Mouse (Mus musculus): ENCODE data around the gene Loxl1. TPM values are rescaled to one million over a fixed set of nuclear protein-coding genes. Genes with fewer than 3 reads are reported as not detected.

The Loxl1 gene
- polyA plus RNA-seq (2012; ENCODE audit: insufficient read depth, insufficient read length, low replicate concordance, missing spikeins): not detected in 2 replicates

DNA sequence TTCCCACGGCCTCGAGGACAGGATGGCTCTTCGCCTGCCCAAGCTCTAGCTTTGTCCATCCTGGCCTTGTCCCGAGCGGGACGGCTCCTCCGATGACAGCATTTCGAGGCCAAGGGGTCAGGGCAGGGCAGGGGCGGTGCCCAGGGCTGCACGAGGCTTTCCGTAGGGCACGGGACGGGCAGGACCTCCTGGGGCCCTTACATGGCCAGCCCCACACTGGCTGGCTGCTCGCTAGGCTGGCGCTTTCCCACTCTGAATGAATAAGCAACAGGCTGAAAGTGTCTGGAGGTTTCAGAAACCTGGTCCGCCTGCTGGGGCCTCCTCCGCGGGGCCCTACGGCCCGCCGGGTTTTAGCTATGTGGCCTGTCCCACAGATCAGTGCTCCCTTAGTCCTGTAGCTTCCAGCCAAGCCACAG lies at the start of gene Loxl1:
Loxl1 (minus strand) TSS at position 243 of the 416 bp plus-strand sequence.
- Histone ChIP-seq H3K27ac (ENCODE audit: insufficient read depth, low read depth, low read length) (no peak within 1 kb of the TSS), H3K4me1 (ENCODE audit: control insufficient read depth, insufficient read depth, low read length) (peaks cover 38% of the 10 kb centered on the region)
- WGBS: 15% methylated on average over 21 of the region's 21 CpGs

DNA sequence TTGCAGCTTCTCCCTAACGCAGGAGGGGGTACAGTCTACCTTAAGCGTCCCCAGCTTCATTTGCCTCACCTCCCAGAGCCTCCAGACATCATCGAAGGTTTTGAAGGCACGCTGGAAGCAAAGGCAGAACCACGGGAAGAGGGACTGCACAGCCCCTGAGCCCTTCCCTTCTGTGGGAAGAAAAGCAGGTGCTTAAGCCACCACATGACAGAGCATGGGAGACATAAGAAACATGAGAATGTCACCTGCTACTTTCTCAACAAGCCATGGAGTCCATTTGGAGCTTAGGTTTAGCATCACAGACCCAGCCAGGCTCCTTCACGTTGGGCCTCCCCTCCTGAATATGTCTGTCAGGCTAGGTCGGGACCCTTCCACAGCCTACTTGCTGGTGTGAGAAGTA lies 49.0 kb upstream of the Loxl1 start:
- TF ChIP-seq POLR2A (IDR thresholded peaks at IDR 0.05; ENCODE audit: insufficient read depth, low read depth, low read length): no peak
- no peak for TF ChIP-seq CTCF (IDR thresholded peaks at IDR 0.05; ENCODE audit: insufficient read depth, low read depth, low read length)
- H3K4me1 ChIP-seq (ENCODE audit: control insufficient read depth, insufficient read depth, low read length): peaks cover 8% of the 10 kb centered on the region; the same call in 1 of the 2 replicates
- WGBS: 88% methylated on average over 7 of the region's 7 CpGs
- no peak overlapping the region for H3K4me3 ChIP-seq (ENCODE audit: insufficient read depth, low read depth, low read length)
- no peak overlapping the region for H3K27ac ChIP-seq (ENCODE audit: insufficient read depth, low read depth, low read length)

More for the DNA sequence above, at the start of gene Loxl1:
- no peak for TF ChIP-seq POLR2A (IDR thresholded peaks at IDR 0.05; ENCODE audit: insufficient read depth, low read depth, low read length)
- TF ChIP-seq CTCF (IDR thresholded peaks at IDR 0.05; ENCODE audit: insufficient read depth, low read depth, low read length): no peak
- H3K4me3 ChIP-seq (ENCODE audit: insufficient read depth, low read depth, low read length): peak within 1 kb of the TSS; percentile 36

GRCm38 (mm10) chr9:58361373-58361772 lies 48.4 kb upstream of the Loxl1 start:
- H3K4me1 ChIP-seq (ENCODE audit: control insufficient read depth, insufficient read depth, low read length): peaks cover 8% of the 10 kb centered on the region; the same call in 1 of the 2 replicates
- no peak overlapping the region for H3K27ac ChIP-seq (ENCODE audit: insufficient read depth, low read depth, low read length)
- 90% methylated on average over 1 of the region's 1 CpGs for WGBS
- no peak for TF ChIP-seq CTCF (IDR thresholded peaks at IDR 0.05; ENCODE audit: insufficient read depth, low read depth, low read length)
- no peak for TF ChIP-seq POLR2A (IDR thresholded peaks at IDR 0.05; ENCODE audit: insufficient read depth, low read depth, low read length)
- H3K4me3 ChIP-seq (ENCODE audit: insufficient read depth, low read depth, low read length): no peak overlapping the region

DNA sequence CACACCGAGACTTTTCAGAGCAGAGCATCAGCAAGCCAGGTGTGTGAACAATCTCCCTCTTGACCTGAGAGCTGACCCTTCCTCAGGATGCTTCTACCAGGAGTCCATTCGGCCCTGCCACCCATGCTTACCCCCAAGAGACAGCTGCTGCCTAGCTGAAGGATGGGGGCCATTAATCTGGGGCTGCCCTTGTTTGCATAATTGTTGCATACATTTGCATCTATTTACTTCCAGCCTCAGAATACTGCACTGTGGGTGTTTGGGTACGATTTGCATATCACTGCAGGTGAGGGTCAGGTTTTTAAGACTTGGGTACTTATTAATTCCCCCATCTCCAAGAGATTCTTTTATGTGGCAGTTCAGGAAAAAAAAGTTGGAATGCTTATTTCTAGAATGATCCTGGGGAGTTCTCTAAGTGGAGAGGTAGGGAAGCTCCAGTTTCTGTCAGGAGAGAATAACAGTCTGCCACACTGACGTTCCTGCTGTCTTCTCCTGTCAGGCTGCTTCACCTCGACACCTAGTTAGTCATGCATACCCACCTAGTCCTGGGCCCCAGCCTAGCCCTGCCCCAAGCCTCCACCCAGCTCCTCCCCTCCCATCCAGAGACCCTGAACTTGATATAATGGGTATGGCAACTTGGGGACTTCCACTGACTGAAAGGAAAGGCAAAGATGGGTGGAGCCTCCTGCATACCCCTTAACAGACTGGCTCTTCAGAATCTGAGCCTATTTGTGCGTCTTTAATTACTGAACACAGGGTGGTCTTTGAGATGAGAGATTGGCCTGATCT lies 42.5 kb upstream of the Loxl1 start:
- WGBS: 53% methylated on average over 6 of the region's 6 CpGs
- Histone ChIP-seq H3K27ac (ENCODE audit: insufficient read depth, low read depth, low read length) (no peak overlapping the region), H3K4me3 (ENCODE audit: insufficient read depth, low read depth, low read length) (no peak overlapping the region), H3K4me1 (ENCODE audit: control insufficient read depth, insufficient read depth, low read length) (no peaks in the 10 kb centered on the region)
- TF ChIP-seq CTCF (IDR thresholded peaks at IDR 0.05; ENCODE audit: insufficient read depth, low read depth, low read length): no peak
- no peak for TF ChIP-seq POLR2A (IDR thresholded peaks at IDR 0.05; ENCODE audit: insufficient read depth, low read depth, low read length)

- Histone ChIP-seq H3K27ac (ENCODE audit: insufficient read depth, low read depth, low read length) (no peak overlapping the region), H3K4me1 (ENCODE audit: control insufficient read depth, insufficient read depth, low read length) (no peaks in the 10 kb centered on the region), H3K4me3 (ENCODE audit: insufficient read depth, low read depth, low read length) (no peak overlapping the region)
- TF ChIP-seq CTCF (IDR thresholded peaks at IDR 0.05; ENCODE audit: insufficient read depth, low read depth, low read length) (no peak), POLR2A (IDR thresholded peaks at IDR 0.05; ENCODE audit: insufficient read depth, low read depth, low read length) (no peak)
- WGBS: 75% methylated on average over 6 of the region's 6 CpGs
Observed at GRCm38 (mm10) chr9:58354701-58355100, 41.7 kb upstream of the Loxl1 start.

DNA sequence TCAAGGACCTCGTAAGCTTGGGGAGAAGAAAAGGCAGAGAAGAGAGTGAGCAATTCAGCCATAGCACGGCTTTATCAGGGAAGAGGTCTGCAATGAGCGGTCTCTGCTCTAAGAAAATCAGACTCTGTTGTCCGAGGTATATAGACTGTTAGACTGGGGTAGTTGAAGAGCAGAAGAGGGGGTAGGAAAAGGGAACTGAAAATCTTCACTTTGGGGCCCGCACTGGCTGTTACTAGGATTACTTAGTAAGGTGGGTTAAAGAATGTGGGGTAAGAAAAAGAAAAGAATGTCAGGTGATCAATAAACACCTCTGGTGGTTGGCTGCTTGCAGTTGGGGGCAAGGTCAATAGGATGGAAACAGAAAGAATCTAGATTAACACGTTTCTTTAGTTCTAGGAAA lies 40.2 kb upstream of the Loxl1 start:
- TF ChIP-seq POLR2A (IDR thresholded peaks at IDR 0.05; ENCODE audit: insufficient read depth, low read depth, low read length): no peak
- no peak for TF ChIP-seq CTCF (IDR thresholded peaks at IDR 0.05; ENCODE audit: insufficient read depth, low read depth, low read length)
- Histone ChIP-seq H3K4me1 (ENCODE audit: control insufficient read depth, insufficient read depth, low read length) (no peaks in the 10 kb centered on the region), H3K4me3 (ENCODE audit: insufficient read depth, low read depth, low read length) (no peak overlapping the region), H3K27ac (ENCODE audit: insufficient read depth, low read depth, low read length) (no peak overlapping the region)
- WGBS: 90% methylated on average over 6 of the region's 6 CpGs

DNA sequence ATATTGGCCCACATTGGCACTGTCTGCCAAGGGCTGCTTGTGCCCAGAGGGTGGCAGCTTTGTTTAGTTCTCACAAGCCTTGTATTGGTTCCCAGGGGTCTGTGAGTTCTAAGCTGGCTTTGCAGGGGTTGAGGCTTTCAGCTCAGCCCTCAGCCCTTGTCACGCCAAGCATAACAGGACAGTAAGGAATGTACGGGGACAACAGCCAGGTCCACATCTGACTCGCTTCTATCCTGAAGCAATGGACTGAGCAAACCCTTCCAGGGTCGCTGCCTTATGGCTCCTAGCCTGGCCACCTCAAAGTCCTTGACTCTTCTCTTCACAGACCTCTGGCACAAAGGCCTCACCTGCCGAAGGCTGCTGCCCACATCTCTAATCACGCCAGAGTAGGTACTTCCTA lies 34.8 kb upstream of the Loxl1 start:
- Histone ChIP-seq H3K27ac (ENCODE audit: insufficient read depth, low read depth, low read length) (no peak overlapping the region), H3K4me1 (ENCODE audit: control insufficient read depth, insufficient read depth, low read length) (peaks cover 6% of the 10 kb centered on the region), H3K4me3 (ENCODE audit: insufficient read depth, low read depth, low read length) (no peak overlapping the region)
- WGBS: 87% methylated on average over 6 of the region's 6 CpGs
- TF ChIP-seq POLR2A (IDR thresholded peaks at IDR 0.05; ENCODE audit: insufficient read depth, low read depth, low read length) (no peak), CTCF (IDR thresholded peaks at IDR 0.05; ENCODE audit: insufficient read depth, low read depth, low read length) (no peak)

DNA sequence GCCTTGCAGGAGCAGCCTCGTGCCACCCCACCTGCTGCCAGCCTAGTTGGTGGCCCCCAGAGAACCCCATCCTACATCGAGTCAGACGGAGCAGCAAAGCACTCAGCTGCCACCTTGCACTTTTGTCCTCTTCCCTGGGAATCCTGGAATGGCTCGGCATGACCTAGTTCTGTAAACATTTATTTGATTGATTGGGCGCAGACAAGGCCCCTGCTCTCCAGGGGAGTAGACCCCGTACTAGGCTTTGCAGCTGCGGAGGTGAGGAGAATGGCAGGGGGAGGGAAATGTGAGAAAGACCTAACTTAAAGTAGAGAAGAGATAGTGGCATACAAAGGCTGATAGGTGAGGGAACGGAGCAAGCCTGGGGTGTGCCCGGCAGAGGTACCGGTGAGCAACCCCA lies 33.5 kb upstream of the Loxl1 start:
- WGBS: 61% methylated on average over 10 of the region's 10 CpGs
- H3K4me3 ChIP-seq (ENCODE audit: insufficient read depth, low read depth, low read length): no peak overlapping the region
- no peak for TF ChIP-seq CTCF (IDR thresholded peaks at IDR 0.05; ENCODE audit: insufficient read depth, low read depth, low read length)
- TF ChIP-seq POLR2A (IDR thresholded peaks at IDR 0.05; ENCODE audit: insufficient read depth, low read depth, low read length): no peak
- no peak overlapping the region for H3K27ac ChIP-seq (ENCODE audit: insufficient read depth, low read depth, low read length)
- peaks cover 6% of the 10 kb centered on the region for H3K4me1 ChIP-seq (ENCODE audit: control insufficient read depth, insufficient read depth, low read length)

DNA sequence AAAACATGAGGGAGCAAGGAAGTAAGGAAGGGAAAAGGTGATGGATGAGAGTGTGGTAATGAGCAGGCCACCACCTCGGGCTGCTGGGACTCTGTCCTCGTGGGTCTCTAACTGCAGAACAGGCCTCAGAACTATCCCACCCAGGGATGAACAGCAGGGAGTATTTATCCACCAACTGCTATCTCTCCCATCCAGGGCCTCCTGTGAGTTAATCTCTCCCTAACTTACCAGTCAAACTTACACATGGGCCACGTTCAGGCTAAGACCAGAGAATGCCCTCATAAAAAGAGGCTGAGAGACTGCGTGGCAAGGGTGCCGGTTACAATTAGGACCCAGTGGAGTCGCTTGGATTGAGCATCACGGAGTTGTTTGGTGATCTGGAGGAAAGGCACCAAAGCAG lies 33.0 kb upstream of the Loxl1 start:
- WGBS: 79% methylated on average over 7 of the region's 7 CpGs
- TF ChIP-seq POLR2A (IDR thresholded peaks at IDR 0.05; ENCODE audit: insufficient read depth, low read depth, low read length): no peak
- no peak overlapping the region for H3K4me3 ChIP-seq (ENCODE audit: insufficient read depth, low read depth, low read length)
- H3K27ac ChIP-seq (ENCODE audit: insufficient read depth, low read depth, low read length): no peak overlapping the region
- peaks cover 6% of the 10 kb centered on the region for H3K4me1 ChIP-seq (ENCODE audit: control insufficient read depth, insufficient read depth, low read length)
